Comparison of ENCODE assay signal across 8 mouse cellular contexts in the genomic region with DNA sequence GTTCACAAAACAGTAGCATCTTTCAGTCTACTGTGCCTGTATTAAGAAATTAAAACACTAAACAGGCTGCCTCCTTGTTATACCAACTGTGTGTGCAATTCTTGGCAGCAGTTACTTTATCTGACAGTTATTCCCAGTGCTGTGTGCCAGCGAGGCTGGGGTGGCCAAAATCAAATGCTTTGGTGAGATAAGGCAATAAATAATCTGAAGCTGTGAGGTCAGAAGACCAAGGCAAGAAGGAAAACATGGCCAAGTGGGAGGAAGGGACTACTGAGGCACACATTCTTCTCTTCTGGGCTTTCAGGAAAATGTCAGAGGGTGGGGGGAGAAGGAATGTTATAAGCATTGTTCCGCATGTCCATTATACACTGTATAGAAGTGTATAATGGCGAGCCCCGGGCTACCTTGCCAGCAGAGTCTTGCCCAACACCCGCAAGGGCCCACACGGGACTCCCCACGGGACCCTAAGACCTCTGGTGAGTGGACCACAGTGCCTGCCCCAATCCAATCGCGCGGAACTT. TPM values are rescaled to one million over a fixed set of nuclear protein-coding genes. Genes with fewer than 3 reads are reported as not detected.
A peak's percentile ranks its signal among the peaks of the same experiment; 100 is the strongest.
DNase-seq lines count a peak whose midpoint lies in the region; ATAC-seq lines count a peak whose summit lies in the region.

No protein-coding gene starts in this region.

- no peak overlapping the region for H3K4me3 ChIP-seq in heart, embryonic 11.5 days (ENCODE audit: low read depth, low read length)

- H3K9me3 ChIP-seq in heart, embryonic 11.5 days (replicated peaks; ENCODE audit: control insufficient read depth, low read length): no peaks in the 10 kb centered on the region

- H3K27ac ChIP-seq in heart, embryonic 11.5 days (ENCODE audit: low read depth, low read length): no peak overlapping the region

- 0 out of 2 replicates have a peak, but pooled peaks cover 3% of the 10 kb centered on the region for H3K4me1 ChIP-seq in heart, embryonic 11.5 days (ENCODE audit: control insufficient read depth, insufficient read depth, low read length)

- H3K36me3 ChIP-seq in heart, embryonic 11.5 days (ENCODE audit: control insufficient read depth, insufficient read depth, low read length): no peaks in the 10 kb centered on the region

- DNase-seq in heart, adult 11 months: peak; percentile 94
- peak; percentile 19 for DNase-seq in ovary, postnatal 36 days (ENCODE audit: low spot score)
- no peak for DNase-seq in ovary, postnatal 14 days (ENCODE audit: low spot score)
- DNase-seq in heart, postnatal 10 days: peak; percentile 49 to 56
- peak; percentile 56 for DNase-seq in lung, postnatal 36 days
- no peak for DNase-seq in gastrocnemius, postnatal 36 days
- DNase-seq in left cerebral cortex, postnatal 14 days (ENCODE audit: low spot score in 2 of 2): no peak

- no peaks in the 10 kb centered on the region for H3K27me3 ChIP-seq in heart, embryonic 11.5 days (ENCODE audit: control insufficient read depth, insufficient read depth, low read length)

- intact Hi-C loops in heart, postnatal 10 days (cut with DNase I): no loop called here
- intact Hi-C loops in gastrocnemius, postnatal 36 days (cut with DNase I): no loop called here
- intact Hi-C loops in left cerebral cortex, postnatal 14 days (cut with DNase I): no loop called here

- H3K9ac ChIP-seq in heart, embryonic 11.5 days (ENCODE audit: low read depth, low read length): no peak overlapping the region

- H3K4me2 ChIP-seq in heart, embryonic 11.5 days: no peak overlapping the region

- 83% methylated on average over 7 of the region's 10 CpGs for WGBS in heart, embryonic 11.5 days (ENCODE audit: insufficient replicate concordance)

- ATAC-seq in heart, embryonic 11.5 days (replicated peaks; ENCODE audit: insufficient number of reproducible peaks, low FRiP score, low TSS enrichment): no peak

RNA-seq across cellular contexts. Expression of gene Bcl10, which starts 57.8 kb away (rescaled TPM):
- polyA plus RNA-seq in heart, embryonic 11.5 days (2014; fragmentation: Nextera tagmentation; extraction: Ambion mirVana): 45.9 and 46.4 TPM in 2 replicates
- 10 to 100 TPM; 23.8 to 25.8 TPM for total RNA-seq in heart, postnatal 10 days (2021)
- total RNA-seq in gastrocnemius, postnatal 36 days (2021): 10 to 100 TPM in 1 of 2 experiments, 1 to 10 TPM in 1; 8.5 to 10.0 TPM
- 10 to 100 TPM; 15.0 to 15.2 TPM for total RNA-seq in left cerebral cortex, postnatal 14 days (2021)

Comparison
In these comparisons a context has a peak if more than half of its experiments do, and no peak if none do; other contexts are left out.
1. DNase-seq: peak in heart, adult 11 months (single experiment), ovary, postnatal 36 days (single experiment), heart, postnatal 10 days (2 of 2) and lung, postnatal 36 days (single experiment); none in ovary, postnatal 14 days (single experiment), gastrocnemius, postnatal 36 days (0 of 2) and left cerebral cortex, postnatal 14 days (0 of 2).